Mouse (Mus musculus) cerebellum, adult 2 months (tissue): ENCODE results near the gene Dok4. TPM values are rescaled to one million over a fixed set of nuclear protein-coding genes. Genes with fewer than 3 reads are reported as not detected.

Experiments
- DNase-seq, 2 experiments: peaks; one replicate each; pipeline ENCODE4 v3.0.0; 2021
- H3K27ac ChIP-seq: fragments of 200-500 bp; 2 replicates; pipeline ENCODE4 v1.5.1; 2012; ENCODE audit warnings: low read length, control low read depth, inconsistent platforms; ENCODE audit not compliant: insufficient read depth
- H3K27me3 ChIP-seq: fragments of 200-500 bp; 2 replicates; pipeline ENCODE4 v1.6.1; 2012; ENCODE audit warnings: inconsistent platforms, mild to moderate bottlenecking, low read length, moderate library complexity; ENCODE audit not compliant: control insufficient read depth, insufficient read depth
- H3K4me1 ChIP-seq: fragments of 200-500 bp; 2 replicates; pipeline ENCODE4 v1.6.1; 2011; ENCODE audit warnings: low read length; ENCODE audit not compliant: control insufficient read depth, insufficient read depth
- H3K4me3 ChIP-seq: fragments of 200-500 bp; replicated peaks from 2 replicates; pipeline ENCODE3; 2011; ENCODE audit warnings: mild to moderate bottlenecking, low read depth, low read length, control low read depth; ENCODE audit not compliant: insufficient read depth
- CTCF ChIP-seq: fragments of 200-500 bp; IDR thresholded peaks from 2 replicates; pipeline ENCODE4 v1.5.1; 2011; ENCODE audit warnings: low read depth, mild to moderate bottlenecking, control low read depth, low read length, moderate library complexity, borderline replicate concordance; ENCODE audit not compliant: insufficient read depth
- POLR2A ChIP-seq: fragments of 200-500 bp; IDR thresholded peaks from 2 replicates; pipeline ENCODE4 v1.6.1; 2011; ENCODE audit warnings: low read length, control low read depth, borderline replicate concordance; ENCODE audit not compliant: insufficient read depth
- WGBS: fragments of 180-500 bp; shearing (Covaris S2); methylation state at CpG from one replicate; pipeline ENCODE4 v1.1.7; 2018; 5-methylcytosine and 5-hydroxymethylcytosine counted together
- polyA plus RNA-seq: library from polyadenylated mRNA; depleted of rRNA; stranded (reverse); fragments of >200 nt; gene quantifications from 2 replicates; pipeline ENCODE4 v1.2.3, GENCODE M21; 2012

Dok4 gene
- polyA plus RNA-seq, 1 experiment: 12.5 TPM

- Histone ChIP-seq H3K27ac (no peak overlapping the region), H3K4me3 (no peak overlapping the region), H3K27me3 (no peaks in the 10 kb centered on the region), H3K4me1 (peaks cover 19% of the 10 kb centered on the region)
- TF ChIP-seq POLR2A (no peak), CTCF (no peak)
- DNase-seq: no peak
- WGBS: 32% methylated on average over 7 of the region's 7 CpGs
Measured at GRCm38 (mm10) chr8:94869146-94869545, 7.0 kb downstream of the Dok4 start.

DNA sequence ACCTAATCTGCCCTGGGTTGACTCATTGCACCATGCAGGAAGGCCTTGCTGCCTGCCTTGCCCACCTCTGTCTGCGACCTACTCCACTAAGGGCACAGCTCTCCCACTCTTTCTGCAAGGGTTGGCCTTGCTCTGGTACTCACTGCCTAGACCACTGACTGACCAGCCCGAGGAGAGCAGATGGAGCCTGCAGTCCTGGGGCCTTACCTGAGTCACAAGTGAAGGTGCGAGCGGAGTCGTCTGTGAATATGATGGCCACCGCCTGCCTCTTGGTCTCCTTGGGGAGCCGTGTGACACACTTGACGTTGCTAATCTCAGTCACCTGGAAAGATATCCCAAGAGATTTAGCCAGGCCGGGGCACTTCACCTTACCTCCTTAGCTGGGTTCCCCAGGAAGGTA lies 9.2 kb downstream of the Dok4 start:
- DNase-seq: no peak
- WGBS: 78% methylated on average over 9 of the region's 9 CpGs
- TF ChIP-seq CTCF: no peak
- no peak for TF ChIP-seq POLR2A

DNA sequence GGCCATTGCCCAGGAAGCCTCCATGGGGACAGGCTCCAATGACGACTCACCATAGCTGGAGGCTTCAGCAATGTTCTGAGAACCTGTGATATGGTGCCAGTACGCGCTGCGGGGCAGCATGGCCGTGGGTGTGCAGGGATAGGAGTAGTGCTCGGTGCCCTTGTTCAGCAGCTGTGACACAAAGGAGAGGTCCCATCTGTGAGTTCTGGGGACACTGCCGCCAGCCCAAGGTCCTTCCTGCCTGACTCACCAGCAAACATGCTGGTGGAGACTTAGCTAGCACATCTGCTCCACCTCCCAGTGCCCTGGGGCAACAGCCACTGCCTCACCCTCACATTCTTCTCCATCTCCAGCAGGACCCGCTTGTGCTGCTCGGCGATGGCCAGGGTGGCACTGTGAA lies 10.8 kb downstream of the Dok4 start:
- Histone ChIP-seq H3K4me1 (peaks cover 13% of the 10 kb centered on the region), H3K27me3 (no peaks in the 10 kb centered on the region), H3K4me3 (no peak overlapping the region), H3K27ac (no peak overlapping the region)
- no peak for DNase-seq
- WGBS: 73% methylated on average over 10 of the region's 10 CpGs
- no peak for TF ChIP-seq CTCF
- TF ChIP-seq POLR2A: no peak

More for the DNA sequence above, 9.2 kb downstream of the Dok4 start:
- Histone ChIP-seq H3K4me1 (peaks cover 19% of the 10 kb centered on the region), H3K27ac (no peak overlapping the region), H3K27me3 (no peaks in the 10 kb centered on the region), H3K4me3 (no peak overlapping the region)

- 52% methylated on average over 10 of the region's 10 CpGs for WGBS
- H3K27ac ChIP-seq: no peak overlapping the region
- peaks cover 4% of the 10 kb centered on the region for H3K4me1 ChIP-seq
- no peak for TF ChIP-seq CTCF
- TF ChIP-seq POLR2A: no peak
- no peaks in the 10 kb centered on the region for H3K27me3 ChIP-seq
- no peak overlapping the region for H3K4me3 ChIP-seq
- no peak for DNase-seq
Measured at GRCm38 (mm10) chr8:94863897-94864673, 12.0 kb downstream of the Dok4 start.

- H3K27me3 ChIP-seq: no peaks in the 10 kb centered on the region
- H3K4me3 ChIP-seq: no peak overlapping the region
- 0 out of 2 replicates have a peak, but pooled peaks cover 3% of the 10 kb centered on the region for H3K4me1 ChIP-seq
- H3K27ac ChIP-seq: no peak overlapping the region
- 71% methylated on average over 12 of the region's 12 CpGs for WGBS
- TF ChIP-seq CTCF (no peak), POLR2A (no peak)
- DNase-seq: no peak
Measured at GRCm38 (mm10) chr8:94862487-94863220, 13.5 kb downstream of the Dok4 start.

DNA sequence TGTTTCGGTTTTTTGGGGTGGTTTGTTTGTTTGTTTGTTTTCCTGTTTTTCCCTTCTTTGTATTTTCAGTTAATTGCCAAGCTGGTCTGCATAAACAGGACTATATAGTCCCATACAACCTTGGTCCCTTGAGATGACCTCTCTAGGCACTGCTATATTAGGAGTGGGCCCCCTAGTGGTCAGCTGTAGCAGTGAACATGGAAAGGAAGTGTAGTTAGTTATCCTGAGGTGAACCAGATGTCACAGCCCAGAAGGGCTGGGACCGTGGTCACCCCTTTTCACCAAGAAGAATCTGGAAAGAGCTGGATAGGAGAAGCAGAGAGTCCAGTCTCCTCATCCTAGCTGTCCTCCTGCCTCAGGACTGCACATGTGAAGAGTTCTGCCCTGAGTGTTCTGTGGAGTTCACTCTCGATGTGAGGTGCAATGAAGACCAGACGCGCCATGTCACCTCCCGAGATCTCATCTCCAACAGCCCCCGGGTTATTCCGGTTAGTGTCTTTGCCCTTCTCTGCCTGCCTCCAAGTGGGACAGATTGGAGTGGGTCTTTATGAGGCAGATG lies 14.7 kb downstream of the Dok4 start:
- DNase-seq: peak; percentile 38 to 53
- Histone ChIP-seq H3K4me3 (no peak overlapping the region), H3K27me3 (no peaks in the 10 kb centered on the region), H3K4me1 (0 out of 2 replicates have a peak, but pooled peaks cover 3% of the 10 kb centered on the region), H3K27ac (no peak overlapping the region)
- 73% methylated on average over 8 of the region's 8 CpGs for WGBS
- TF ChIP-seq POLR2A (no peak), CTCF (peak; percentile 55; the same call in 1 of the 2 replicates)

GRCm38 (mm10) chr8:94857346-94858173 lies 18.6 kb downstream of the Dok4 start, which contains the start of gene Polr2c:
Gene Polr2c (plus strand): TSS chr8:94857450.
- Histone ChIP-seq H3K4me3 (peak within 1 kb of the TSS; percentile 77), H3K4me1 (0 out of 2 replicates have a peak, but pooled peaks cover 3% of the 10 kb centered on the region), H3K27me3 (no peaks in the 10 kb centered on the region), H3K27ac (peak within 1 kb of the TSS; percentile 73)
- WGBS: under 1% methylated on average over 68 of the region's 68 CpGs
- TF ChIP-seq POLR2A (peak; percentile 82; the same call in 1 of the 2 replicates), CTCF (peak; percentile 72)
- peak; percentile 91 to 95 for DNase-seq
